Mouse (Mus musculus) lung, embryonic 16.5 days (tissue): Measurements from ENCODE around the gene Vmn1r143. TPM values are rescaled to one million over a fixed set of nuclear protein-coding genes. Genes with fewer than 3 reads are reported as not detected.
"Not testable (repeated sequence)": the region's sequence is repeated elsewhere in the genome, so short reads cannot be mapped to it uniquely, and the experiment has no call there.

Experiments
- ATAC-seq: fragments of 200-750 bp; cut with Nextera tagmentation; 2 replicates; pipeline ENCODE4 v1.8.0; 2017; ENCODE audit warnings: low read depth, mild to moderate bottlenecking, moderate library complexity
- H3K27ac ChIP-seq: fragments of 300-500 bp; sonication (generic); 2 replicates; pipeline ENCODE4 v1.5.1; 2014; ENCODE audit warnings: mild to moderate bottlenecking, control low read depth, low read length
- H3K27me3 ChIP-seq: fragments of 300-500 bp; sonication (generic); 2 replicates; pipeline ENCODE4 v1.6.1; 2014; ENCODE audit warnings: low read depth, low read length, mixed read lengths; ENCODE audit not compliant: control insufficient read depth, insufficient read depth
- H3K36me3 ChIP-seq: fragments of 300-500 bp; sonication (generic); 2 replicates; pipeline ENCODE4 v1.6.1; 2014; ENCODE audit warnings: low read length; ENCODE audit not compliant: control insufficient read depth, insufficient read depth
- H3K4me1 ChIP-seq: fragments of 300-500 bp; sonication (generic); replicated peaks from 2 replicates; pipeline ENCODE4 v1.6.1; 2014; ENCODE audit warnings: low read length, mixed read lengths; ENCODE audit not compliant: control insufficient read depth, insufficient read depth
- H3K4me2 ChIP-seq: fragments of 300-500 bp; sonication (generic); 2 replicates; pipeline ENCODE4 v1.6.1; 2014; ENCODE audit warnings: low read depth, low read length, control low read depth
- H3K4me3 ChIP-seq: fragments of 300-500 bp; sonication (generic); 2 replicates; pipeline ENCODE4 v1.5.1; 2014; ENCODE audit warnings: mild to moderate bottlenecking, low read length, control low read depth
- H3K9ac ChIP-seq: fragments of 300-500 bp; sonication (generic); 2 replicates; pipeline ENCODE4 v1.6.1; 2014; ENCODE audit warnings: low read length, control low read depth
- H3K9me3 ChIP-seq: fragments of 300-500 bp; sonication (generic); 2 replicates; pipeline ENCODE4 v1.6.1; 2016; ENCODE audit warnings: low read length; ENCODE audit not compliant: control insufficient read depth
- WGBS: fragments of 180-500 bp; shearing (Covaris S2); extraction: QIAGEN DNeasy Blood & Tissue Kit; methylation state at CpG from one replicate; pipeline ENCODE4 v1.1.7; 2014; 5-methylcytosine and 5-hydroxymethylcytosine counted together
- polyA plus RNA-seq: library from polyadenylated mRNA; unstranded; fragments of >200 nt; fragmentation: Nextera tagmentation; extraction: Ambion mirVana; gene quantifications from 2 replicates; pipeline ENCODE4 v1.2.1, GENCODE M21; 2015

Vmn1r143 gene
- not detected in 2 replicates for polyA plus RNA-seq

DNA sequence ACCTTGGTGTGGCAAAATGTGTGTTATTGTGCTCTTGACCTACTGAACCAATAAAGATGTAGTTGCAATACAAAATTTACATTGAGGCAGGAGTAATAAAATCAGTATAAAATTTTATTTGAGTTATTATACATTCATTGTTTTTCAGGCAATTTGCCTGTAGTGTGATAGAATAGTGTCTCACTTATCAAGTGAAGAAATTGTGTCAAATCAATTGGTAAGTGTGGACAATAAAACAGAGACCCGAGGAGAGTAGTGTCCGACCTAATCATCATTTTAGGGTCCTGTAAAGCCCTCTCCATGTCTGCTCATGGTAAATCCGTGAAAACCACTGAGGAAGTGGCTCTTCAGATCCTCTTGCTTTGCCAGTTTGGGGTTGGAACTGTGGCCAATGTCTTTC is at the start of gene Vmn1r143:
TSS of gene Vmn1r143 (plus strand) at position 301 of the 400 bp plus-strand sequence.
- not testable (repeated sequence) for H3K27me3 ChIP-seq, H3K4me1 ChIP-seq, H3K4me3 ChIP-seq, ATAC-seq, H3K9me3 ChIP-seq, H3K27ac ChIP-seq, H3K9ac ChIP-seq, H3K4me2 ChIP-seq, H3K36me3 ChIP-seq
- no CpG with 5 or more reads among the region's 3 CpGs for WGBS

DNA sequence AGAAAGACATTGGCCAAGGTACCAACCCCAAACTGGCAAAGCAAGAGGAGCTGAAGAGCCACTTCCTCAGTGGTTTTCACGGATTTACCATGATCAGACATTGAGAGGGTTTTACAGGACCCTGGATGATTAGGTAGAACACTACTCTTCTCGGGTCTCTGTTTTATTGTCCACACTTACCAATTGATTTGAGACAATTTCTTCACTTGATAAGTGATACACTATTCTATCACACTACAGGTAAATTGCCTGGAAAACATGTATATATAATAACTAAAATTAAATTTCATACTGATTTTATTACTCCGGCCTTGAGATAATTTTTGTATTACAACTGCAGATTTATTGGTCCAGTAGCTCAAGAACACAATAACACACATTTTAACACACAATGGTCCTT is 25.2 kb upstream of the Vmn1r143 start, which contains the start of gene Vmn1r142:
TSS of gene Vmn1r142 (minus strand) at position 101 of the 400 bp plus-strand sequence.
- H3K4me1 ChIP-seq, H3K27me3 ChIP-seq, H3K9me3 ChIP-seq, H3K27ac ChIP-seq, H3K4me2 ChIP-seq, H3K36me3 ChIP-seq, H3K4me3 ChIP-seq, ATAC-seq, H3K9ac ChIP-seq: not testable (repeated sequence)
- no CpG with 5 or more reads among the region's 3 CpGs for WGBS

DNA sequence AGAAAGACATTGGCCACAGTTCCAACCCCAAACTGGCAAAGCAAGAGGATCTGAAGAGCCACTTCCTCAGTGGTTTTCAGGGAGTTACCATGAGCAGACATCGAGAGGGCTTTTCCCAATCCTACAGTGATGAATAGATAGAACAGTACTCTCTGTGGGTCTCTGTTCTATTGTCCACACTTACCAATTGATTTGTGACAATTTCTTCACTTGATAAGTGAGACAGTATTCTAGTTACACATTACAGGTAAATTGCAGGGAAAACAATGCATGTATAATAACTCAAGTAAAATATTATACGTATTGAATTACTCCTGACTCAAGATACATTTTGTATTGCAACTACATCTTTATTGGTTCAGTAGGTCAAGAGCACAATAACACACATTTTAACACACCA is 12.0 kb downstream of the Vmn1r143 start, which contains the start of gene Gm8653:
TSS of gene Gm8653 (minus strand) at position 101 of the 400 bp plus-strand sequence.
- H3K9ac ChIP-seq, H3K4me1 ChIP-seq, ATAC-seq, H3K27me3 ChIP-seq, H3K36me3 ChIP-seq, H3K4me3 ChIP-seq, H3K9me3 ChIP-seq, H3K4me2 ChIP-seq, H3K27ac ChIP-seq: not testable (repeated sequence)
- WGBS = no CpG with 5 or more reads among the region's 2 CpGs

DNA sequence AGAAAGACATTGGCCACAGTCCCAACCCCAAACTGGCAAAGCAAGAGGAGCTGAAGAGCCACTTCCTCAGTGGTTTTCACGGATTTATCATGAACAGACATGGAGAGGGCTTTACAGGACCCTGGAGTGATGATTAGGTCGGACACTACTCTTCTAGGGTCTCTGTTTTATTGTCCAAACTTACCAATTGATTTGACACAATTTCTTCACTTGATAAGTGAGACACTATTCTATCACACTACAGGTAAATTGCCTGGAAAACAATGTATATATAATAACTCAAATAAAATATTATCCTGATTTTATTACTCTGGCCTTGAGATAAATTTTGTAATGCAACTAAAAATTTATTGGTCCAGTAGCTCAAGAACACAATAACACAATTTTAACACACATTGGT is 40.2 kb downstream of the Vmn1r143 start, which contains the start of gene Gm8453:
TSS of gene Gm8453 (minus strand) at position 101 of the 400 bp plus-strand sequence.
- 15% methylated on average over 1 of the region's 2 CpGs for WGBS
- not testable (repeated sequence) for H3K27ac ChIP-seq, H3K4me3 ChIP-seq, ATAC-seq, H3K36me3 ChIP-seq, H3K4me1 ChIP-seq, H3K4me2 ChIP-seq, H3K27me3 ChIP-seq, H3K9me3 ChIP-seq, H3K9ac ChIP-seq

Other genes with a start within 250 kb of the Vmn1r143 start
- not detected in 2 replicates for gene Vmn1r137, start 194.8 kb upstream of the Vmn1r143 start, polyA plus RNA-seq
- gene Vmn1r138, start 160.5 kb upstream of the Vmn1r143 start, polyA plus RNA-seq = not detected in 2 replicates
- not detected in 2 replicates for gene Gm6176, start 133.1 kb upstream of the Vmn1r143 start, polyA plus RNA-seq
- not detected in 2 replicates for gene Vmn1r139, start 120.3 kb upstream of the Vmn1r143 start, polyA plus RNA-seq
- gene Gm16451, start 71.1 kb upstream of the Vmn1r143 start, polyA plus RNA-seq = not detected in 2 replicates
- gene Gm10666, start 54.6 kb upstream of the Vmn1r143 start, polyA plus RNA-seq = not detected in 2 replicates
- not detected in 2 replicates for gene Vmn1r142, start 25.3 kb upstream of the Vmn1r143 start, polyA plus RNA-seq
- not detected in 2 replicates for gene Gm8653, start 11.9 kb downstream of the Vmn1r143 start, polyA plus RNA-seq
- not detected in 2 replicates for gene Gm8453, start 40.1 kb downstream of the Vmn1r143 start, polyA plus RNA-seq
- gene Gm4187, start 140.3 kb downstream of the Vmn1r143 start, polyA plus RNA-seq = not detected in 2 replicates
- not detected in 2 replicates for gene Gm8660, start 181.7 kb downstream of the Vmn1r143 start, polyA plus RNA-seq
- not detected in 2 replicates for gene Vmn1r148, start 224.2 kb downstream of the Vmn1r143 start, polyA plus RNA-seq
- gene Vmn1r149, start 248.9 kb downstream of the Vmn1r143 start, polyA plus RNA-seq = not detected in 2 replicates